Mouse (Mus musculus): ENCODE measurements around the gene Znrf2.
A peak's percentile ranks its signal among the peaks of the same experiment; 100 is the strongest.

Gene Znrf2

GRCm38 (mm10) chr6:54914977-54915376 is 98.3 kb downstream of the Znrf2 start:
- DNase-seq (ENCODE audit: low read depth, low spot score) = no peak

- DNase-seq (ENCODE audit: low read depth, low spot score) = no peak
These were observed 99.4 kb downstream of the Znrf2 start for GRCm38 (mm10) chr6:54916163-54916562.

GRCm38 (mm10) chr6:54916941-54917340 is 100.2 kb downstream of the Znrf2 start:
- no peak for DNase-seq (ENCODE audit: low read depth, low spot score)

GRCm38 (mm10) chr6:54917523-54917922 is 100.8 kb downstream of the Znrf2 start:
- DNase-seq (ENCODE audit: low read depth, low spot score) = peak; percentile 75

GRCm38 (mm10) chr6:54918521-54918920 is 101.8 kb downstream of the Znrf2 start:
- DNase-seq (ENCODE audit: low read depth, low spot score) = no peak

- DNase-seq (ENCODE audit: low read depth, low spot score) = no peak
These were observed 107.8 kb downstream of the Znrf2 start for GRCm38 (mm10) chr6:54924538-54924937.

GRCm38 (mm10) chr6:54925736-54926440 is 109.2 kb downstream of the Znrf2 start:
- no peak for DNase-seq (ENCODE audit: low read depth, low spot score)

- DNase-seq (ENCODE audit: low read depth, low spot score) = no peak
These were observed 110.2 kb downstream of the Znrf2 start for GRCm38 (mm10) chr6:54926899-54927298.

GRCm38 (mm10) chr6:54927946-54928345 is 111.2 kb downstream of the Znrf2 start:
- DNase-seq (ENCODE audit: low read depth, low spot score) = no peak

GRCm38 (mm10) chr6:54931641-54932040 is 114.9 kb downstream of the Znrf2 start:
- no peak for DNase-seq (ENCODE audit: low read depth, low spot score)

GRCm38 (mm10) chr6:54932526-54932925 is 115.8 kb downstream of the Znrf2 start:
- no peak for DNase-seq (ENCODE audit: low read depth, low spot score)

GRCm38 (mm10) chr6:54933216-54933615 is 116.5 kb downstream of the Znrf2 start:
- no peak for DNase-seq (ENCODE audit: low read depth, low spot score)

GRCm38 (mm10) chr6:54933866-54934265 is 117.2 kb downstream of the Znrf2 start:
- no peak for DNase-seq (ENCODE audit: low read depth, low spot score)

- no peak for DNase-seq (ENCODE audit: low read depth, low spot score)
These were observed 117.6 kb downstream of the Znrf2 start for GRCm38 (mm10) chr6:54934313-54934712.

- DNase-seq (ENCODE audit: low read depth, low spot score) = peak; percentile 48
These were observed 118.2 kb downstream of the Znrf2 start for GRCm38 (mm10) chr6:54934930-54935329.

GRCm38 (mm10) chr6:54936496-54936895 is 119.8 kb downstream of the Znrf2 start:
- DNase-seq (ENCODE audit: low read depth, low spot score) = no peak

- peak; percentile 24 for DNase-seq (ENCODE audit: low read depth, low spot score)
These were observed 122.9 kb downstream of the Znrf2 start for GRCm38 (mm10) chr6:54939631-54940030.

GRCm38 (mm10) chr6:54940126-54940525 is 123.4 kb downstream of the Znrf2 start:
- DNase-seq (ENCODE audit: low read depth, low spot score) = no peak

GRCm38 (mm10) chr6:54941149-54941548 is 124.4 kb downstream of the Znrf2 start:
- no peak for DNase-seq (ENCODE audit: low read depth, low spot score)
